10 mouse cellular contexts compared by ENCODE assay signal in the genomic region with DNA sequence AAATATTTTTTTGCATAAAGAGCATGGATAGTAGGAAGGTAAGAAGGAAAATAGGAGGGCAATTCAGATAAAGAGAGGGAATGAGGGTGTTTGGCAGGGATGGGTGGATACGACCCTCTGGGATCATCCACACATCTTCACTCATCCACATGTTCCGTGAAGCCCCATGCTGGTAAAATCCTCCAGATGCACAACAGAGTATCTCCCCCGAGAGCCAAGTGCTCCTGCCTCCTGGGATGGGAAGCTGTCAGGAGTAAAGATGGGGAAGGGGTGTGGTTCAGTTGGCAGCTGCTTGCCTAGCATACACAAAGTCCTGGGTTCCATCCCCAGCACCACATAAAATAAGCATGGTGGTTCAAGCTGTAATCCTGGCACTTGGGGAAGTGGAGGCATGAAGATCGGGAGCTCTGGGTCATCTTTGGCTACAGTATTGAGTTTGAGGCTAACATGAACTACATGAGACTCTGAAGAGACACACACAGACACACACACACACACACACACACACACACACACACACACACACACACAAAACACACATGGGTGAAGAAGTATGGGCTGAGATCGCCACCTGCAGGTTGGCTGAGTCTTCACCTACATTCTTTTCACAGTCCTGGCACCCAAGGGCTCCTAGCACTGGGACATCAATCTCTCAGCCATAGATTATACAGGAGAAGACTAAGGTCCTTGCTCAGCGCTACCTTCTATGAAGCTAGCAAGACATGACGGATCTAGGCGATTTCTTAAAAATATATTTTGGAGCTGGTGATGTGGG. TPM values are rescaled to one million over a fixed set of nuclear protein-coding genes. Genes with fewer than 3 reads are reported as not detected.
DNase-seq lines count a peak whose midpoint lies in the region; ATAC-seq and TF ChIP-seq lines count a peak whose summit lies in the region.
"Had no signal": no experiment of that assay in that cellular context is flagged by ENCODE, and none has a peak within 500 bp of the region (broad histone marks: within the 10 kb centered on the region; RNA-seq: fewer than 3 reads in every experiment).

No protein-coding gene starts in this region.

- no peak overlapping the region for H3K4me3 ChIP-seq in gastrocnemius, adult 2 months
- no peak overlapping the region for H3K4me3 ChIP-seq in cortical plate, adult 2 months (ENCODE audit: insufficient read depth, low read length)
- no peak overlapping the region for H3K4me3 ChIP-seq in hindbrain, embryonic 13.5 days
- H3K4me3 ChIP-seq: megakaryocyte, embryonic 14.5 days had no signal

- no peaks in the 10 kb centered on the region for H3K36me3 ChIP-seq in hindbrain, embryonic 13.5 days

- H3K9me3 ChIP-seq in hindbrain, embryonic 13.5 days, result no peaks in the 10 kb centered on the region

- no peak overlapping the region for H3K27ac ChIP-seq in gastrocnemius, adult 2 months
- no peak overlapping the region for H3K27ac ChIP-seq in cortical plate, adult 2 months (ENCODE audit: insufficient read depth, low read length)
- no peak overlapping the region for H3K27ac ChIP-seq in hindbrain, embryonic 13.5 days

- ATAC-seq in hindbrain, embryonic 13.5 days (ENCODE audit: low FRiP score), result no peak

- intact Hi-C loops in gastrocnemius, adult 2 months (cut with DNase I), result no loop called here

- H3K4me2 ChIP-seq in hindbrain, embryonic 13.5 days, result no peak overlapping the region

- no peak overlapping the region for H3K9ac ChIP-seq in hindbrain, embryonic 13.5 days

- peak; percentile 42 for TF ChIP-seq CTCF in gastrocnemius, adult 2 months (IDR thresholded peaks at IDR 0.05)
- TF ChIP-seq CTCF in cortical plate, adult 2 months (IDR thresholded peaks at IDR 0.05; ENCODE audit: extremely low read depth, insufficient read depth, low read length), result peak; percentile 67

- no peaks in the 10 kb centered on the region for H3K27me3 ChIP-seq in hindbrain, embryonic 13.5 days

- H3K4me1 ChIP-seq in cortical plate, adult 2 months (ENCODE audit: control insufficient read depth, insufficient read depth, low read length), result no peaks in the 10 kb centered on the region
- H3K4me1 ChIP-seq in hindbrain, embryonic 13.5 days (replicated peaks), result no peaks in the 10 kb centered on the region

- peak; percentile 34 for DNase-seq in gastrocnemius, adult 2 months
- no peak for DNase-seq in gastrocnemius, postnatal 25 days
- peak; percentile 30 to 56 for DNase-seq in spleen, adult 18-20 months
- DNase-seq in spleen, postnatal 4 days (ENCODE audit: low spot score in 2 of 2), result no peak
- peak; percentile 33 to 71 for DNase-seq in natural killer cell, adult 2 months (ENCODE audit: low spot score in 2 of 2)
- DNase-seq in gastrocnemius, postnatal 4 days (ENCODE audit: low spot score in 2 of 2), result no peak

- 67% methylated on average over 8 of the region's 8 CpGs for WGBS in hindbrain, embryonic 13.5 days

- no peak for TF ChIP-seq POLR2A in cortical plate, adult 2 months (IDR thresholded peaks at IDR 0.05; ENCODE audit: extremely low read depth, insufficient read depth, low read length)

RNA-seq across cellular contexts. Expression of a gene that starts 7.3 kb away (rescaled TPM):
- total RNA-seq in gastrocnemius, adult 2 months (2021), result 1 to 10 TPM; 8.0 to 9.5 TPM
- 1 to 10 TPM; 7.4 to 7.6 TPM for total RNA-seq in gastrocnemius, postnatal 25 days (2021)
- 8.5 and 8.7 TPM in 2 replicates for polyA plus RNA-seq in cortical plate, adult 2 months (2012; rRNA removed)
- 10 to 100 TPM; 19.6 to 24.5 TPM for total RNA-seq in gastrocnemius, postnatal 4 days (2021)
- 25.7 and 26.3 TPM in 2 replicates for polyA plus RNA-seq in hindbrain, embryonic 13.5 days (2015; fragmentation: Nextera tagmentation; extraction: Ambion mirVana)

RNA-seq across cellular contexts. Expression of a gene that starts 22.8 kb away (rescaled TPM):
- total RNA-seq in gastrocnemius, adult 2 months (2021), result 10 to 100 TPM; 79.7 to 80.3 TPM
- total RNA-seq in gastrocnemius, postnatal 25 days (2021), result 10 to 100 TPM; 76.8 to 79.2 TPM
- 69.9 and 70.9 TPM in 2 replicates for polyA plus RNA-seq in cortical plate, adult 2 months (2012; rRNA removed)
- total RNA-seq in gastrocnemius, postnatal 4 days (2021), result 100 to 1,000 TPM; 105 to 110 TPM
- 79.3 and 81.7 TPM in 2 replicates for polyA plus RNA-seq in hindbrain, embryonic 13.5 days (2015; fragmentation: Nextera tagmentation; extraction: Ambion mirVana)

RNA-seq across cellular contexts. Expression of a gene that starts 49.1 kb away (rescaled TPM):
- total RNA-seq in gastrocnemius, adult 2 months (2021), result not detected
- not detected for total RNA-seq in gastrocnemius, postnatal 25 days (2021)
- 0.04 TPM in 2 replicates for polyA plus RNA-seq in cortical plate, adult 2 months (2012; rRNA removed)
- not detected for total RNA-seq in gastrocnemius, postnatal 4 days (2021)
- not detected in 2 replicates for polyA plus RNA-seq in hindbrain, embryonic 13.5 days (2015; fragmentation: Nextera tagmentation; extraction: Ambion mirVana)
- polyA plus RNA-seq: heart, embryonic 16.5 days had no signal

Comparison
In these comparisons a context has a peak if more than half of its experiments do, and no peak if none do; other contexts are left out.
1. DNase-seq: peak in gastrocnemius, adult 2 months (single experiment), spleen, adult 18-20 months (2 of 2) and natural killer cell, adult 2 months (2 of 2); none in gastrocnemius, postnatal 25 days (single experiment), spleen, postnatal 4 days (0 of 2) and gastrocnemius, postnatal 4 days (0 of 2).